Mouse (Mus musculus): Measurements from ENCODE around the gene Card10.

Gene Card10

GRCm38 (mm10) chr15:78834233-78835005 lies 31.6 kb upstream of the Card10 start:
- no peak for DNase-seq (ENCODE audit: low read depth)

- peak; percentile 38 for DNase-seq (ENCODE audit: low read depth)
Measured at GRCm38 (mm10) chr15:78833582-78833981, 30.7 kb upstream of the Card10 start.

GRCm38 (mm10) chr15:78832701-78833123 lies 29.9 kb upstream of the Card10 start:
- no peak for DNase-seq (ENCODE audit: low read depth)

- no peak for DNase-seq (ENCODE audit: low read depth)
Measured at GRCm38 (mm10) chr15:78831720-78832657, 29.1 kb upstream of the Card10 start.

- no peak for DNase-seq (ENCODE audit: low read depth)
Measured at GRCm38 (mm10) chr15:78830742-78831719, 28.2 kb upstream of the Card10 start.

- no peak for DNase-seq (ENCODE audit: low read depth)
Measured at GRCm38 (mm10) chr15:78829636-78830035, 26.8 kb upstream of the Card10 start.

GRCm38 (mm10) chr15:78828315-78828714 lies 25.5 kb upstream of the Card10 start:
- DNase-seq (ENCODE audit: low read depth) = no peak

GRCm38 (mm10) chr15:78826213-78827204 lies 23.7 kb upstream of the Card10 start:
- DNase-seq (ENCODE audit: low read depth) = peak; percentile 57

- no peak for DNase-seq (ENCODE audit: low read depth)
Measured at GRCm38 (mm10) chr15:78816074-78816391, 13.2 kb upstream of the Card10 start.

GRCm38 (mm10) chr15:78815314-78816073 lies 12.7 kb upstream of the Card10 start:
- DNase-seq (ENCODE audit: low read depth) = no peak

GRCm38 (mm10) chr15:78813603-78814002 lies 10.8 kb upstream of the Card10 start:
- no peak for DNase-seq (ENCODE audit: low read depth)

GRCm38 (mm10) chr15:78810146-78810545 lies 7.3 kb upstream of the Card10 start:
- DNase-seq (ENCODE audit: low read depth) = no peak

- no peak for DNase-seq (ENCODE audit: low read depth)
Measured at GRCm38 (mm10) chr15:78809739-78810138, 6.9 kb upstream of the Card10 start.

- no peak for DNase-seq (ENCODE audit: low read depth)
Measured at GRCm38 (mm10) chr15:78808980-78809379, 6.1 kb upstream of the Card10 start.

GRCm38 (mm10) chr15:78807141-78807540 lies 4.3 kb upstream of the Card10 start:
- no peak for DNase-seq (ENCODE audit: low read depth)

- DNase-seq (ENCODE audit: low read depth) = no peak
Measured at GRCm38 (mm10) chr15:78806614-78807013, 3.8 kb upstream of the Card10 start.

GRCm38 (mm10) chr15:78805351-78805750 lies 2.5 kb upstream of the Card10 start:
- DNase-seq (ENCODE audit: low read depth) = no peak

- no peak for DNase-seq (ENCODE audit: low read depth)
Measured at GRCm38 (mm10) chr15:78804326-78804725, 1.5 kb upstream of the Card10 start.

GRCm38 (mm10) chr15:78803499-78803900 lies 658 bp upstream of the Card10 start:
- no peak for DNase-seq (ENCODE audit: low read depth)

Measured in c-Kit-positive CD71-positive TER-119-negative erythroid progenitor cells, embryonic 14.5 days (primary cell).